Mouse (Mus musculus): ENCODE measurements around the gene Nup214. TPM values are rescaled to one million over a fixed set of nuclear protein-coding genes. Genes with fewer than 3 reads are reported as not detected.

The Nup214 gene
- polyA plus RNA-seq, 1 experiment = 29.5 TPM

DNA sequence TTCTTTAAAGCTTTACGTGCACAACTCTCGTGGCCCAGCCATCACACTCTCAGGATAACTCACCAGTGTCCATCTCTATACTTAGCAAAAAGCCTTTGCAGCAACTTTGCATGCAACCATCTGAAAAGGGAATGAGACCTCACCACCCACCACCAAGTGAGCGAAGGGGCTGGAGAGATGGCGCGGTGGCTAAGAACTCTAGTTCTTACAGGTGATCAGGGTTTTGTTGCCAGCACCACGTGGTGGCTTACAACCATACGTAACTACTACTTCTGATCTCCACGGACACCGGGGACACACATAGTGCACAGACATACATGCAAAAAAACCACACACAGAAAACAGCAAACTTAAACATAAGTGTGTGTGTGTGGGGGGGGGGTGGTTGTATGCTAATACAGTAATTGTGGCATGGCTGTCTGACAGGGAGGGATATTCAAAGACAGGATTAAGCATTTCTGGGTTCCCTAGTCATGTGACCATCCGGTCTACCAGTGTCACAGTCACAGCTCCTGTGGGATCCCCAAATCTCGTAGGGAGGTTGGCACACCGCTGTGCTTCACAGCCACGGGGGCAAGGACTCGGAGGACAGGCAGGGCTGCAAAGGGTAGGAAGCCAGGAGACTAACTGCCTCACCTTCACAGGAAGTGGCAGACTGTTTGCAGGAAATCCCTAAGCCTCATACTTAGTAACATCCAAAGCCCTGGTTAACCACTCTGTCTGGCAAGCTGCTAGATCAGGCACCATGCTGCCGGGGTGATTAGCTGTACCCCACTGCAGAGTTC, 88.6 kb downstream of the Nup214 start:
- H3K4me1 ChIP-seq (ENCODE audit: control insufficient read depth, insufficient read depth, insufficient read length) = peaks cover 37% of the 10 kb centered on the region; the same call in 1 of the 2 replicates
- TF ChIP-seq CTCF (IDR thresholded peaks at IDR 0.05; ENCODE audit: extremely low read depth, insufficient read depth, insufficient read length, insufficient replicate concordance) (no peak), POLR2A (IDR thresholded peaks at IDR 0.05; ENCODE audit: low read depth, low read length) (peak; percentile 31; the same call in 1 of the 2 replicates)
- peak in 1 of 2 experiments; percentile 36 for DNase-seq (ENCODE audit: low read depth in 1 of 2, low spot score in 2 of 2)
- H3K27me3 ChIP-seq (ENCODE audit: control insufficient read depth, insufficient read depth, low read length) = no peaks in the 10 kb centered on the region
- peaks cover 6% of the 10 kb centered on the region for H3K36me3 ChIP-seq (ENCODE audit: control insufficient read depth, insufficient read depth, low read length)
- no peak overlapping the region; the same call in 1 of the 2 replicates for H3K4me3 ChIP-seq (ENCODE audit: extremely low read depth, insufficient read depth, insufficient read length)
- 38% methylated on average over 15 of the region's 15 CpGs for WGBS
- peak overlapping the region; percentile 83 for H3K27ac ChIP-seq (ENCODE audit: insufficient read depth, low read length)

- Histone ChIP-seq H3K27me3 (ENCODE audit: control insufficient read depth, insufficient read depth, low read length) (no peaks in the 10 kb centered on the region), H3K4me1 (ENCODE audit: control insufficient read depth, insufficient read depth, insufficient read length) (peaks cover 32% of the 10 kb centered on the region; the same call in 1 of the 2 replicates), H3K4me3 (ENCODE audit: extremely low read depth, insufficient read depth, insufficient read length) (no peak overlapping the region), H3K27ac (ENCODE audit: insufficient read depth, low read length) (peak overlapping the region; percentile 83), H3K36me3 (ENCODE audit: control insufficient read depth, insufficient read depth, low read length) (peaks cover 14% of the 10 kb centered on the region)
- WGBS = 45% methylated on average over 7 of the region's 7 CpGs
- no peak for DNase-seq (ENCODE audit: low read depth in 1 of 2, low spot score in 2 of 2)
- TF ChIP-seq CTCF (IDR thresholded peaks at IDR 0.05; ENCODE audit: extremely low read depth, insufficient read depth, insufficient read length, insufficient replicate concordance) (no peak), POLR2A (IDR thresholded peaks at IDR 0.05; ENCODE audit: low read depth, low read length) (no peak)
These were observed 89.4 kb downstream of the Nup214 start for GRCm38 (mm10) chr2:32063451-32064151.

- Histone ChIP-seq H3K36me3 (ENCODE audit: control insufficient read depth, insufficient read depth, low read length) (peaks cover 23% of the 10 kb centered on the region), H3K4me1 (ENCODE audit: control insufficient read depth, insufficient read depth, insufficient read length) (peaks cover 32% of the 10 kb centered on the region; the same call in 1 of the 2 replicates), H3K27ac (ENCODE audit: insufficient read depth, low read length) (peak overlapping the region; percentile 83), H3K27me3 (ENCODE audit: control insufficient read depth, insufficient read depth, low read length) (no peaks in the 10 kb centered on the region), H3K4me3 (ENCODE audit: extremely low read depth, insufficient read depth, insufficient read length) (peak overlapping the region; percentile 14; the same call in 1 of the 2 replicates)
- TF ChIP-seq POLR2A (IDR thresholded peaks at IDR 0.05; ENCODE audit: low read depth, low read length) (no peak), CTCF (IDR thresholded peaks at IDR 0.05; ENCODE audit: extremely low read depth, insufficient read depth, insufficient read length, insufficient replicate concordance) (no peak)
- WGBS = 21% methylated on average over 13 of the region's 13 CpGs
- DNase-seq (ENCODE audit: low read depth in 1 of 2, low spot score in 2 of 2) = peak in 1 of 2 experiments; percentile 21
These were observed 90.7 kb downstream of the Nup214 start for GRCm38 (mm10) chr2:32064913-32065312.

DNA sequence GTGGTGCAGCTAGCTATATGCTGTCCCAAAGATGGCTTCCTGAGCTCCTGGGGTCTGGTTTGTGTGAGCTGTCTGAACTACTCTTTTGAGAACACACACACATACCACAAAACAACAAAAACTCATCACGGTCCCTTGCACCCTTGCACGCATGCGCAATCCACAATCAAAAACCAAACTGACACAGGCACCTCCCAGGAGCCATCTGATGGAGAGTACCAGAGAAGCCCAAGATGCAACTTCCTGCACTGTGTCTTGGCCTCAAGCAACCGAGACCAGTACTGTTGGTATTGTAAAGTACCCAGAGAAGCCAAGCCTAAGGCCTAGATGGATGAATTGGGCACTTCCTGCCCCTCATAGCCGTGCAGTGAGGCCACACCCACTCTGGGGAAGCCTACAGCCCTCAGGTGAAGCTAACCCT, 91.1 kb downstream of the Nup214 start:
- peak in 1 of 2 experiments; percentile 49 for DNase-seq (ENCODE audit: low read depth in 1 of 2, low spot score in 2 of 2)
- H3K27ac ChIP-seq (ENCODE audit: insufficient read depth, low read length) = peak overlapping the region; percentile 83
- WGBS = 21% methylated on average over 5 of the region's 5 CpGs
- TF ChIP-seq CTCF (IDR thresholded peaks at IDR 0.05; ENCODE audit: extremely low read depth, insufficient read depth, insufficient read length, insufficient replicate concordance) = no peak
- no peak; the same call in 1 of the 2 replicates for TF ChIP-seq POLR2A (IDR thresholded peaks at IDR 0.05; ENCODE audit: low read depth, low read length)
- H3K27me3 ChIP-seq (ENCODE audit: control insufficient read depth, insufficient read depth, low read length) = no peaks in the 10 kb centered on the region
- H3K4me3 ChIP-seq (ENCODE audit: extremely low read depth, insufficient read depth, insufficient read length) = no peak overlapping the region
- peaks cover 23% of the 10 kb centered on the region for H3K36me3 ChIP-seq (ENCODE audit: control insufficient read depth, insufficient read depth, low read length)
- H3K4me1 ChIP-seq (ENCODE audit: control insufficient read depth, insufficient read depth, insufficient read length) = peaks cover 32% of the 10 kb centered on the region; the same call in 1 of the 2 replicates

DNA sequence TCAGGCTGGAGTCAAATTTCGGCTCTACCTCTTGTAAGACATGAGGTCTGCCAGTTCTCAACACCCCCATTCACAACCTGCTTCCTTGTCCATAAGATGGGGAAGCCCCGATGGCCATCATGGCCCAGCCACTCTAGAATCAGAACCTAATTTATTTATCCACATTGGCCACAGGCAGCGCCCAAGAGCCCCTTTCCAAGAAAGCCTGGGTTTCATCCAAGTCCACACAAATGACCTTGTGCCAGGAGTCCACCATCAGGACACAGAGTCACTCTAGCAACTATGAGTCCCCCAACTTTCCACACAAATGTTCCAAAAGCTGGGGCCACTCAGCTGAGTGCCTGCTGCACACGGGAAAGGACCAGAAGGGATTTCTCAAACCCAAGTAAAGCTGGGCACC, 91.8 kb downstream of the Nup214 start:
- peaks cover 23% of the 10 kb centered on the region for H3K36me3 ChIP-seq (ENCODE audit: control insufficient read depth, insufficient read depth, low read length)
- peak overlapping the region; percentile 83 for H3K27ac ChIP-seq (ENCODE audit: insufficient read depth, low read length)
- no peaks in the 10 kb centered on the region for H3K27me3 ChIP-seq (ENCODE audit: control insufficient read depth, insufficient read depth, low read length)
- H3K4me1 ChIP-seq (ENCODE audit: control insufficient read depth, insufficient read depth, insufficient read length) = peaks cover 32% of the 10 kb centered on the region; the same call in 1 of the 2 replicates
- H3K4me3 ChIP-seq (ENCODE audit: extremely low read depth, insufficient read depth, insufficient read length) = no peak overlapping the region
- TF ChIP-seq POLR2A (IDR thresholded peaks at IDR 0.05; ENCODE audit: low read depth, low read length) (no peak), CTCF (IDR thresholded peaks at IDR 0.05; ENCODE audit: extremely low read depth, insufficient read depth, insufficient read length, insufficient replicate concordance) (no peak)
- no peak for DNase-seq (ENCODE audit: low read depth in 1 of 2, low spot score in 2 of 2)
- 82% methylated on average over 4 of the region's 4 CpGs for WGBS

GRCm38 (mm10) chr2:32068811-32069607, 94.8 kb downstream of the Nup214 start:
- H3K27ac ChIP-seq (ENCODE audit: insufficient read depth, low read length) = peak overlapping the region; percentile 52
- H3K27me3 ChIP-seq (ENCODE audit: control insufficient read depth, insufficient read depth, low read length) = no peaks in the 10 kb centered on the region
- no peak overlapping the region for H3K4me3 ChIP-seq (ENCODE audit: extremely low read depth, insufficient read depth, insufficient read length)
- DNase-seq (ENCODE audit: low read depth in 1 of 2, low spot score in 2 of 2) = no peak
- peaks cover 17% of the 10 kb centered on the region; the same call in 1 of the 2 replicates for H3K4me1 ChIP-seq (ENCODE audit: control insufficient read depth, insufficient read depth, insufficient read length)
- WGBS = 88% methylated on average over 31 of the region's 31 CpGs
- peaks cover 23% of the 10 kb centered on the region for H3K36me3 ChIP-seq (ENCODE audit: control insufficient read depth, insufficient read depth, low read length)
- TF ChIP-seq POLR2A (IDR thresholded peaks at IDR 0.05; ENCODE audit: low read depth, low read length) (no peak), CTCF (IDR thresholded peaks at IDR 0.05; ENCODE audit: extremely low read depth, insufficient read depth, insufficient read length, insufficient replicate concordance) (no peak)

Measured in spleen, adult 2 months (tissue).